Mouse (Mus musculus) liver, adult 2 months (tissue): ENCODE results near the gene Sys1. TPM values are rescaled to one million over a fixed set of nuclear protein-coding genes. Genes with fewer than 3 reads are reported as not detected.
A peak's percentile ranks its signal among the peaks of the same experiment; 100 is the strongest.

Experiments used
- DNase-seq: peaks from one replicate; pipeline ENCODE4 v3.0.0-alpha.2; 2011; ENCODE audit warnings: low read depth, low spot score; ENCODE audit errors: extremely low read depth
- H3K27ac ChIP-seq: fragments of 200-500 bp; replicated peaks from 2 replicates; pipeline ENCODE4 v1.5.1; 2012; ENCODE audit warnings: low read depth, mild to moderate bottlenecking, control low read depth, inconsistent platforms, low read length; ENCODE audit not compliant: insufficient read depth
- H3K27me3 ChIP-seq: fragments of 200-500 bp; 2 replicates; pipeline ENCODE4 v1.6.1; 2012; ENCODE audit warnings: mild to moderate bottlenecking, moderate library complexity, low read length, inconsistent platforms; ENCODE audit not compliant: control insufficient read depth, insufficient read depth
- H3K36me3 ChIP-seq: fragments of 200-500 bp; 2 replicates; pipeline ENCODE4 v1.6.1; 2012; ENCODE audit warnings: low read length, inconsistent platforms; ENCODE audit not compliant: control insufficient read depth, insufficient read depth
- H3K4me1 ChIP-seq: fragments of 200-500 bp; 2 replicates; pipeline ENCODE4 v1.6.1; 2011; ENCODE audit warnings: low read length; ENCODE audit not compliant: control insufficient read depth, insufficient read depth
- H3K4me3 ChIP-seq: fragments of 200-500 bp; 2 replicates; pipeline ENCODE4 v1.5.1; 2011; ENCODE audit warnings: low read depth, mild to moderate bottlenecking, control low read depth, low read length, moderate library complexity; ENCODE audit not compliant: insufficient read depth
- H3K79me2 ChIP-seq: fragments of 200-500 bp; 2 replicates; pipeline ENCODE4 v1.6.1; 2012; ENCODE audit warnings: inconsistent platforms, mild to moderate bottlenecking, low read length, moderate library complexity; ENCODE audit not compliant: control insufficient read depth, insufficient read depth
- H3K9ac ChIP-seq: fragments of 200-500 bp; 2 replicates; pipeline ENCODE4 v1.6.1; 2012; ENCODE audit warnings: low read depth, mild to moderate bottlenecking, control low read depth, inconsistent platforms, low read length
- CTCF ChIP-seq: fragments of 200-500 bp; IDR thresholded peaks from 2 replicates; pipeline ENCODE4 v1.5.1; 2011; ENCODE audit warnings: low read depth, low read length, control low read depth
- POLR2A ChIP-seq: fragments of 200-500 bp; IDR thresholded peaks from 2 replicates; pipeline ENCODE4 v1.6.1; 2011; ENCODE audit warnings: low read length, control low read depth; ENCODE audit not compliant: insufficient read depth; ENCODE audit errors: extremely low read depth
- WGBS: fragments of 180-500 bp; shearing (Covaris S2); methylation state at CpG from one replicate; pipeline ENCODE4 v1.1.7; 2018; 5-methylcytosine and 5-hydroxymethylcytosine counted together
- polyA plus RNA-seq: library from polyadenylated mRNA; depleted of rRNA; stranded (reverse); fragments of >200 nt; gene quantifications from 2 replicates; pipeline ENCODE4 v1.2.3, GENCODE M21; 2012
- total RNA-seq: library from RNA; depleted of rRNA; stranded (reverse); fragments of >200 nt; gene quantifications from 2 replicates; pipeline ENCODE4 v1.2.3, GENCODE M21; 2014

Sys1 gene
- total and polyA plus RNA-seq, 2 experiments = 33.7 to 145 TPM

DNA sequence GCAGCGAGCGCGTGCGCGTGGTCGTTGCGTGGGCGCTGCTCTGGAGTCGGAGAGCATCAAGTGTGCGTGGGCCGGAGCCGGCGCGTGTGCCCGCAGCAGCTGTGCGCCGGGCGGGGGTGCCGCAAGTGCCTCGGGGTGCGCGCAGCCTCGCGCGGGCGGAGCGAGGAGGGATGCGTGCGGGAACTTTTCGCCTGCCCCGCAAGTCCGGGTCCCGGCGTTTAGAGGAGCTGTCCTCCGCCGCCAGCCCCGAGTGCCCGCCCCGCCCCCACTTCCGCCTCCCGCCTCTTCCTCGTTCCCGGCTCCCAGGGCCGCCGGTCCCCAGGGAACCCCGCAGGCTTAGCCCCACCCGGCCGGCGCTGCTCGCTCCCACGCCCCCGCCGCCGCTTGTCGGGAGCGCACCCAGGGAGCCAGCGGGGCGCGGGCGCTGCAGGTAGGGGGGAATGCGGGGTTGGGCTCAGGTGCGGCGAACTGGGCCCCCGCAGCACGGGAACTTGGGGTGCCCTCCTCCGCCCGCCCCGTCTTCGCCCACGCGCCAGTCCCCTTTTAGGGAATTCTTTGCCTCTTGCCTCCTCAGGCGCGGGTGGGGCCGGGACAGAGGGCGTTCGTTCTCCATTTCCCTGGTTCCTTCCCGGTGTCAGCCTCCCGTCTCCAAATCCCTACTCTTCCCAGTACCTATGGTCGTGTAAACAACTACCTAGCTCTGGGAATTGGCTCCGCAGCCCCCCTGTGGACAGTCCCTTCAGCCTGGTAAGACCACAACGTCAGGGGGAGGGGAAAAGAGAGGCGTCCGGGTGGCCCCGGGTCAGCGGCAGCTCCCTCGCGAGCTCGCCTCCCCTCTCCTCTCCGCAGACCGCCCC is 29.7 kb downstream of the Sys1 start:
- Histone ChIP-seq H3K36me3 (no peaks in the 10 kb centered on the region), H3K27ac (no peak overlapping the region), H3K27me3 (no peaks in the 10 kb centered on the region; the same call in 1 of the 2 replicates), H3K4me1 (peaks cover 7% of the 10 kb centered on the region; the same call in 1 of the 2 replicates), H3K4me3 (peak overlapping the region; percentile 93), H3K79me2 (no peaks in the 10 kb centered on the region), H3K9ac (peak overlapping the region; percentile 92)
- DNase-seq = no peak
- under 1% methylated on average over 85 of the region's 90 CpGs for WGBS
- TF ChIP-seq CTCF (no peak), POLR2A (no peak)

DNA sequence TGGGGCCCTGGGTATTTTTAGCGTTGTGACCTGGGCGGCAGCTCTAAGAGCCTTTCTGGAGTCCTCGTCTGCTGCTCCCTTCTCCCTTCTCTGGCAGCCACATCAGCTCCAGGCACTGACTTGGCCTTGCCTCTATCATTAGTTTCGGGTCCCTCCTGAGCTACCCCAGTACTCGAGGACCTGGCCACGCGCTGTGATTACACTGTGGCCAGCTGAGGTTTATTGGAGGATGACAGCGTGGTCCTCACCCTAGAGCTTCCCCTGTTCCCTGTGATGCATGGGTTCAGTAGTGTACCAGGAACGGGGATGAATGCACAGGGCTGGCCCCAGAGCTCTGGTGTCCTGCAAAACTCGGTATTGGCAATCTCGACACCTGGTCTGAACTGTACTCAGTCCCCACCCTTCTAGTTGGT is 30.4 kb downstream of the Sys1 start:
- peak overlapping the region; percentile 92 for H3K9ac ChIP-seq
- H3K27ac ChIP-seq = no peak overlapping the region
- WGBS = 22% methylated on average over 11 of the region's 11 CpGs
- no peaks in the 10 kb centered on the region; the same call in 1 of the 2 replicates for H3K27me3 ChIP-seq
- peaks cover 7% of the 10 kb centered on the region; the same call in 1 of the 2 replicates for H3K4me1 ChIP-seq
- no peak for TF ChIP-seq CTCF
- TF ChIP-seq POLR2A = no peak
- DNase-seq = no peak
- no peaks in the 10 kb centered on the region for H3K36me3 ChIP-seq
- no peaks in the 10 kb centered on the region for H3K79me2 ChIP-seq
- peak overlapping the region; percentile 93 for H3K4me3 ChIP-seq

DNA sequence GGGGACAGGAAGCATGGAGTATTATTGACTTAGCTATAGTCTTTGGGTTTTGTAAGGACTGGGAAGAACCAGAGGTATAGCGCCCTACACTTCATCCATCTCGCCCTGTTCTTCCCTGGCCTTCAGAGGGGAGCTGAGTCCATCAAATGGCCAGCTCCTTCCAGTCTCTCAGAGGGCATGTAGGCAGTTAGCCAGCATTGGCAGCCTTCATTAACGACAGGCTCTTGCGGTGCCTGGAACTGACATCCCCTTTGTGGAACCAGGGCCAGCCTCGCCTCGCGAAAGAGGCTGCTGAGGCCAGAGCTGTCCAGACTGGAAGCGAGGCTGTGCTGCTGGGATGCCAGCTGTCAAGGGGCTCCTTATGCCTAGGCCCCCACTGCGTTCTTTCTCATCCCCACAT is 31.0 kb downstream of the Sys1 start:
- no peak overlapping the region for H3K27ac ChIP-seq
- peaks cover 7% of the 10 kb centered on the region; the same call in 1 of the 2 replicates for H3K4me1 ChIP-seq
- H3K36me3 ChIP-seq = no peaks in the 10 kb centered on the region
- no peak for DNase-seq
- H3K79me2 ChIP-seq = no peaks in the 10 kb centered on the region
- H3K9ac ChIP-seq = no peak overlapping the region
- WGBS = 79% methylated on average over 9 of the region's 9 CpGs
- TF ChIP-seq CTCF (no peak), POLR2A (no peak)
- H3K4me3 ChIP-seq = no peak overlapping the region
- H3K27me3 ChIP-seq = no peaks in the 10 kb centered on the region; the same call in 1 of the 2 replicates

DNA sequence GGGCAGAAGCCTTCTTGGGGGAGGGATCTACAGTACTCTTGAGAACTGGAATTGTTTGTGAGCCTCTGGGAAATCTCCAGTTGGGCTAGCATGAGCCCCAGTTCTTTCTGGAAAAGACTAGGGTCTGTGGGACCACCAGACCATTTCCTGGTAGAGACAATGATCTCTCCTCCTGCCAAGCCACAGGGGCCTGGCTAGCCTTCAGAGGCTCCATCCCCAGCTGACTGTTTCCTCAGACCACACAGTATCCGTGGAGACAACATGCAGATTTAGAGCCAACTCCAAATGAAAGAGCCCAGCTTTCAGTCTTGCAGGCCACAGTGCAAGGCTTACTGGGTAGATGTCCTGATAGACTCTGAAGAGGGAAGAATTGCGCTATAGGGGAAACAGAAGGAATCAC is 37.4 kb downstream of the Sys1 start:
- no peak overlapping the region for H3K27ac ChIP-seq
- no peak overlapping the region for H3K4me3 ChIP-seq
- WGBS = 67% methylated on average over 2 of the region's 2 CpGs
- H3K4me1 ChIP-seq = no peaks in the 10 kb centered on the region; the same call in 1 of the 2 replicates
- H3K9ac ChIP-seq = no peak overlapping the region
- TF ChIP-seq CTCF = no peak
- no peak for TF ChIP-seq POLR2A
- peaks cover 6% of the 10 kb centered on the region; the same call in 1 of the 2 replicates for H3K79me2 ChIP-seq
- no peaks in the 10 kb centered on the region for H3K27me3 ChIP-seq
- H3K36me3 ChIP-seq = no peaks in the 10 kb centered on the region
- no peak for DNase-seq

DNA sequence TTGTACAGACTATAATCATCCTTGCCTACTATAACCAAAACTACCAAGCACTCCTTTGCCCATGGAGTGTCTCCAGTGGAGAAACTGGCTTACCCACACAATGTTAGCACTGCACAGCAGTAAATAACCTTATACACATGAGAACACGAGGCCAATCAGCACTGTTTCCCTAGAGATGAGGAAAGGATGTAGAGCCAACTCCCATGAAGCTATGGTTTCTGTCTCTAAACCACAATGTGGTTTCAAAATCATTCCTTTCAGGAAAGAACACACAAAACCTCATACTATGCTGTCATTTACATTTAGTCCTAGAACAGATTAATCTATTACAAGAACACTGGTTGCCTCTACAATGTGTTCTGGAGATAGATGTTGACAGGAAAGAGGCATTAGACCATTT is 39.6 kb downstream of the Sys1 start:
- 57% methylated on average over 1 of the region's 1 CpGs for WGBS
- no peak overlapping the region for H3K4me3 ChIP-seq
- TF ChIP-seq CTCF (no peak), POLR2A (no peak)
- no peak overlapping the region for H3K9ac ChIP-seq
- DNase-seq = no peak
- peaks cover 6% of the 10 kb centered on the region; the same call in 1 of the 2 replicates for H3K79me2 ChIP-seq
- H3K4me1 ChIP-seq = no peaks in the 10 kb centered on the region; the same call in 1 of the 2 replicates
- peaks cover 1% of the 10 kb centered on the region; the same call in 1 of the 2 replicates for H3K36me3 ChIP-seq
- no peak overlapping the region for H3K27ac ChIP-seq
- H3K27me3 ChIP-seq = no peaks in the 10 kb centered on the region
